ENCODE assay signal across 9 mouse cellular contexts in the genomic region with DNA sequence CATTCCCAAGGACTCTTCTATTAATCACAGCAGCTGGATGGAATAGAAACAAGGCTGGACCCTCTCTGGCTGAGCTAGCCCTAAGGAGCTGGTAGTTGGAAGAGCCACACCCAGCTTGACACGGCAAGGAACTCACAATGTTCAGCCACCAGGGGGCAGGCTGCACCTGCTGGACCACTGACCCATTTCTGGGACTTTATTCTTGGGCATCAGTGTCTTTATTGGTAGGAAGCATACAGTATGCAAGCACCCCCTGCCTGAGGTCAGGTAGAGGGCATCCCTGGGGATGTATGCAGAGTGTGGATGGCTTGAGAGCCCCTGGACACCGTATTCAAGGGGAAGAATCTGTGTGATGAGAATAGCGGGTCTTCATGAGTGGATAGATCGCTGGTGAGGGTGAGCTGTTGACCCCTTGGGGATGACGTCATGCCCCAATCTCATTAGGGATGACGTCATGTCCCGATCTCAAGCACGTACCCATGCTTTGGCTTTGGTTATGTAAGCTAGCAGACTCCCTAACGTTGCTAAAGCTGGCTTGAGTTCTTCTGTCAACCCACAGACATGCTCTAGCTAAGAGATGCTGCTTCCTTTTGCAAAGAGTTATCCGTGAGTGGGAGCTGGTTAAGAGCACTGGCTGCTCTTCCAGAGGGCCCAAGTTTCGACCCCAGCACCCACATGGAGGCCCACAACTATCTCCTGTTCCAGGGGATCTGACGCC. TPM values are rescaled to one million over a fixed set of nuclear protein-coding genes. Genes with fewer than 3 reads are reported as not detected.
DNase-seq lines count a peak whose midpoint lies in the region; ATAC-seq and TF ChIP-seq lines count a peak whose summit lies in the region.
"Had no signal": no experiment of that assay in that cellular context is flagged by ENCODE, and none has a peak within 500 bp of the region (broad histone marks: within the 10 kb centered on the region; RNA-seq: fewer than 3 reads in every experiment).

No protein-coding gene starts in this region.

- 50% methylated on average over 12 of the region's 12 CpGs for WGBS in hindbrain, embryonic 14.5 days
- 50% methylated on average over 12 of the region's 12 CpGs for WGBS in hindbrain, embryonic 13.5 days
- WGBS in cerebellum, adult 2 months, result 53% methylated on average over 12 of the region's 12 CpGs
- WGBS in kidney, embryonic 14.5 days, result 58% methylated on average over 12 of the region's 12 CpGs
- WGBS in limb, embryonic 13.5 days, result 50% methylated on average over 12 of the region's 12 CpGs

- H3K27me3 ChIP-seq in hindbrain, embryonic 14.5 days (ENCODE audit: control insufficient read depth, insufficient read depth, low read length), result no peaks in the 10 kb centered on the region
- H3K27me3 ChIP-seq in hindbrain, embryonic 13.5 days, result peaks cover 17% of the 10 kb centered on the region
- H3K27me3 ChIP-seq in cerebellum, adult 2 months (ENCODE audit: control insufficient read depth, insufficient read depth, low read length), result no peaks in the 10 kb centered on the region
- no peaks in the 10 kb centered on the region for H3K27me3 ChIP-seq in kidney, embryonic 14.5 days (ENCODE audit: control insufficient read depth, insufficient read depth, low read length)
- H3K27me3 ChIP-seq in limb, embryonic 13.5 days, result no peaks in the 10 kb centered on the region

- H3K4me3 ChIP-seq in hindbrain, embryonic 14.5 days (replicated peaks; ENCODE audit: low read length), result no peak overlapping the region
- no peak overlapping the region for H3K4me3 ChIP-seq in hindbrain, embryonic 13.5 days
- H3K4me3 ChIP-seq in cerebellum, adult 2 months (replicated peaks; ENCODE audit: insufficient read depth, low read depth, low read length), result no peak overlapping the region
- H3K4me3 ChIP-seq in kidney, embryonic 14.5 days (ENCODE audit: low read length), result no peak overlapping the region
- H3K4me3 ChIP-seq in limb, embryonic 13.5 days, result no peak overlapping the region
- H3K4me3 ChIP-seq: neural tube, embryonic 13.5 days had no signal

- H3K9ac ChIP-seq in hindbrain, embryonic 14.5 days, result no peak overlapping the region
- no peak overlapping the region for H3K9ac ChIP-seq in hindbrain, embryonic 13.5 days
- no peak overlapping the region for H3K9ac ChIP-seq in kidney, embryonic 14.5 days (ENCODE audit: low read depth, low read length)
- H3K9ac ChIP-seq in limb, embryonic 13.5 days, result no peak overlapping the region
- H3K9ac ChIP-seq: neural tube, embryonic 13.5 days had no signal

- peaks cover 11% of the 10 kb centered on the region; the same call in 1 of the 2 replicates for H3K4me1 ChIP-seq in hindbrain, embryonic 14.5 days (replicated peaks; ENCODE audit: control insufficient read depth, insufficient read depth, low read length)
- peaks cover 34% of the 10 kb centered on the region for H3K4me1 ChIP-seq in hindbrain, embryonic 13.5 days (replicated peaks)
- 0 out of 2 replicates have a peak, but pooled peaks cover 2% of the 10 kb centered on the region for H3K4me1 ChIP-seq in cerebellum, adult 2 months (ENCODE audit: control insufficient read depth, insufficient read depth, low read length)
- H3K4me1 ChIP-seq in kidney, embryonic 14.5 days (ENCODE audit: control insufficient read depth, insufficient read depth, low read length), result peaks cover 10% of the 10 kb centered on the region
- H3K4me1 ChIP-seq in limb, embryonic 13.5 days, result peaks cover 35% of the 10 kb centered on the region

- no peak for ATAC-seq in hindbrain, embryonic 14.5 days (ENCODE audit: low FRiP score)
- no peak for ATAC-seq in hindbrain, embryonic 13.5 days (ENCODE audit: low FRiP score)
- ATAC-seq in kidney, embryonic 14.5 days (ENCODE audit: low FRiP score, low TSS enrichment), result peak; percentile 30; the same call in 1 of the 2 replicates
- peak; percentile 29; the same call in 1 of the 2 replicates for ATAC-seq in limb, embryonic 13.5 days (ENCODE audit: low FRiP score, low read depth)

- TF ChIP-seq CTCF in cerebellum, adult 2 months (IDR thresholded peaks at IDR 0.05; ENCODE audit: borderline replicate concordance, insufficient read depth, low read depth, low read length), result peak; percentile 80

- no peak for TF ChIP-seq POLR2A in cerebellum, adult 2 months (IDR thresholded peaks at IDR 0.05; ENCODE audit: borderline replicate concordance, insufficient read depth, low read length)

- H3K9me3 ChIP-seq in hindbrain, embryonic 14.5 days (ENCODE audit: control insufficient read depth, low read length), result no peaks in the 10 kb centered on the region
- no peaks in the 10 kb centered on the region for H3K9me3 ChIP-seq in hindbrain, embryonic 13.5 days
- no peaks in the 10 kb centered on the region for H3K9me3 ChIP-seq in kidney, embryonic 14.5 days (ENCODE audit: control insufficient read depth, low read length)
- H3K9me3 ChIP-seq in limb, embryonic 13.5 days, result no peaks in the 10 kb centered on the region
- H3K9me3 ChIP-seq: neural tube, embryonic 13.5 days had no signal

- no peak overlapping the region for H3K27ac ChIP-seq in hindbrain, embryonic 14.5 days
- H3K27ac ChIP-seq in hindbrain, embryonic 13.5 days, result no peak overlapping the region
- H3K27ac ChIP-seq in cerebellum, adult 2 months (ENCODE audit: insufficient read depth, low read length), result no peak overlapping the region
- no peak overlapping the region for H3K27ac ChIP-seq in kidney, embryonic 14.5 days (ENCODE audit: low read depth, low read length)
- no peak overlapping the region for H3K27ac ChIP-seq in limb, embryonic 13.5 days

- no peak overlapping the region for H3K4me2 ChIP-seq in hindbrain, embryonic 14.5 days (replicated peaks)
- H3K4me2 ChIP-seq in hindbrain, embryonic 13.5 days, result no peak overlapping the region
- no peak overlapping the region for H3K4me2 ChIP-seq in kidney, embryonic 14.5 days (replicated peaks; ENCODE audit: low read depth, low read length)
- no peak overlapping the region for H3K4me2 ChIP-seq in limb, embryonic 13.5 days (replicated peaks)
- H3K4me2 ChIP-seq: neural tube, embryonic 13.5 days had no signal

- H3K36me3 ChIP-seq in hindbrain, embryonic 14.5 days (replicated peaks; ENCODE audit: control insufficient read depth, insufficient read depth), result no peaks in the 10 kb centered on the region
- H3K36me3 ChIP-seq in hindbrain, embryonic 13.5 days, result no peaks in the 10 kb centered on the region
- no peaks in the 10 kb centered on the region for H3K36me3 ChIP-seq in kidney, embryonic 14.5 days (ENCODE audit: control insufficient read depth, insufficient read depth, low read length)
- no peaks in the 10 kb centered on the region for H3K36me3 ChIP-seq in limb, embryonic 13.5 days
- H3K36me3 ChIP-seq: neural tube, embryonic 13.5 days had no signal

- peak; percentile 75 for DNase-seq in hindbrain, embryonic 14.5 days (ENCODE audit: low spot score)
- peak; percentile 42 to 66 for DNase-seq in cerebellum, adult 2 months
- peak; percentile 73 to 86 for DNase-seq in frontal cortex, postnatal 36 days (ENCODE audit: low spot score in 2 of 2)
- peak; percentile 85 for DNase-seq in ovary, postnatal 14 days (ENCODE audit: low spot score)
- DNase-seq in thymus, postnatal 0 days (ENCODE audit: low spot score), result peak; percentile 75

RNA-seq across cellular contexts. Expression of a gene that starts 5.3 kb away (rescaled TPM):
- polyA plus RNA-seq in hindbrain, embryonic 14.5 days (2014; fragmentation: Nextera tagmentation; extraction: Ambion mirVana), result 7.5 and 7.7 TPM in 2 replicates
- polyA plus RNA-seq in hindbrain, embryonic 13.5 days (2015; fragmentation: Nextera tagmentation; extraction: Ambion mirVana), result 7.3 and 8.1 TPM in 2 replicates
- 10.3 and 10.6 TPM in 2 replicates for polyA plus RNA-seq in cerebellum, adult 2 months (2012; rRNA removed)
- 25.3 and 31.2 TPM in 2 replicates for polyA plus RNA-seq in kidney, embryonic 14.5 days (2014; fragmentation: Nextera tagmentation; extraction: Ambion mirVana)
- 23.4 and 24.8 TPM in 2 replicates for polyA plus RNA-seq in limb, embryonic 13.5 days (2015; fragmentation: Nextera tagmentation; extraction: Ambion mirVana)
- 3.3 and 4.2 TPM in 2 replicates for polyA plus RNA-seq in thymus, postnatal 0 days (2015; fragmentation: Nextera tagmentation; extraction: Ambion mirVana)

Comparison
In these comparisons a context has a peak if more than half of its experiments do, and no peak if none do; other contexts are left out.
1. ATAC-seq: peak in kidney, embryonic 14.5 days (single experiment) and limb, embryonic 13.5 days (single experiment); none in hindbrain, embryonic 14.5 days (single experiment) and hindbrain, embryonic 13.5 days (single experiment).
2. Peak in every context shown above with its lines, with median percentiles within 50 percentile points of each other: DNase-seq.